Mouse (Mus musculus) limb, embryonic 15.5 days (tissue): ENCODE results near the gene Kif6. TPM values are rescaled to one million over a fixed set of nuclear protein-coding genes. Genes with fewer than 3 reads are reported as not detected.

Experiments used
- ATAC-seq: fragments of 200-750 bp; cut with Nextera tagmentation; 2 replicates; pipeline ENCODE4 v1.8.0; 2017; ENCODE audit warnings: low read depth, moderate TSS enrichment; ENCODE audit not compliant: insufficient number of reproducible peaks, low FRiP score, low TSS enrichment
- H3K27ac ChIP-seq: fragments of 300-500 bp; sonication (generic); 2 replicates; pipeline ENCODE4 v1.5.1; 2015; ENCODE audit warnings: moderate library complexity, mild to moderate bottlenecking, inconsistent platforms
- H3K27me3 ChIP-seq: fragments of 300-500 bp; sonication (generic); 2 replicates; pipeline ENCODE4 v1.6.1; 2015; ENCODE audit warnings: inconsistent platforms
- H3K36me3 ChIP-seq: fragments of 300-500 bp; sonication (generic); 2 replicates; pipeline ENCODE4 v1.6.1; 2015; ENCODE audit warnings: inconsistent platforms
- H3K4me1 ChIP-seq: fragments of 300-500 bp; sonication (generic); 2 replicates; pipeline ENCODE4 v1.6.1; 2015; ENCODE audit warnings: inconsistent platforms
- H3K4me2 ChIP-seq: fragments of 300-500 bp; sonication (generic); 2 replicates; pipeline ENCODE4 v1.6.1; 2015; ENCODE audit warnings: mild to moderate bottlenecking, inconsistent platforms
- H3K4me3 ChIP-seq: fragments of 300-500 bp; sonication (generic); 2 replicates; pipeline ENCODE4 v1.5.1; 2015; ENCODE audit warnings: mild to moderate bottlenecking, inconsistent platforms
- H3K9ac ChIP-seq: fragments of 300-500 bp; sonication (generic); 2 replicates; pipeline ENCODE4 v1.6.1; 2015; ENCODE audit warnings: inconsistent platforms
- H3K9me3 ChIP-seq: fragments of 300-500 bp; sonication (generic); 2 replicates; pipeline ENCODE4 v1.6.1; 2016; ENCODE audit warnings: inconsistent platforms
- WGBS: fragments of 180-500 bp; shearing (Covaris S2); methylation state at CpG from one replicate; pipeline ENCODE4 v1.1.7; 2015; 5-methylcytosine and 5-hydroxymethylcytosine counted together
- polyA plus RNA-seq: library from polyadenylated mRNA; unstranded; fragments of >200 nt; fragmentation: Nextera tagmentation; extraction: Ambion mirVana; gene quantifications from 2 replicates; pipeline ENCODE4 v1.2.1, GENCODE M21; 2015

Gene Kif6
- polyA plus RNA-seq, 1 experiment from 2014 or later, result 1.3 TPM

GRCm38 (mm10) chr17:49869246-49869645, 254.3 kb downstream of the Kif6 start:
- Histone ChIP-seq H3K9me3 (no peaks in the 10 kb centered on the region), H3K27ac (no peak overlapping the region), H3K4me1 (peaks cover 13% of the 10 kb centered on the region), H3K27me3 (peaks cover 5% of the 10 kb centered on the region; the same call in 1 of the 2 replicates), H3K4me3 (no peak overlapping the region), H3K9ac (no peak overlapping the region), H3K4me2 (no peak overlapping the region), H3K36me3 (no peaks in the 10 kb centered on the region)
- 78% methylated on average over 9 of the region's 9 CpGs for WGBS
- ATAC-seq, result no peak

DNA sequence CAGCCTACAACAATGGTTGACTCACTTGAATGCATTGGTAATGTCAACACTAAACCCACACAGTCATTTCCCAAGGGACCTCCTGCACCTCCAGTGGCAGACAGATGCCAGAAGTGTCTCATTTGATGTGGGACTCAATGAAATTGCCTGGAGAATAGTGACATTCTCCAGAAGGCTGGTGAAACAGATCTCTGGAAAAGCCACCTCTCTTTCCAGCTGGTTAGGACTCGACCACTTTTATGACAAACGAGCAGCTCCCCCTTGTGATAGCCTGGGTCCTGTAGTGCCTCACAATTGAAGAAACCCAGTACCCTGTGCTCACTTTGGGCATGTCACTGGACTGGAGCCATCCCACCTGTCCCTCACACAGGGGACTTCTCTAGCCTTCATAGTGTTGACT, 257.4 kb downstream of the Kif6 start:
- peaks cover 5% of the 10 kb centered on the region; the same call in 1 of the 2 replicates for H3K27me3 ChIP-seq
- no peak overlapping the region for H3K4me2 ChIP-seq
- no peak overlapping the region for H3K4me3 ChIP-seq
- no peak for ATAC-seq
- H3K27ac ChIP-seq, result no peak overlapping the region
- 10% methylated on average over 2 of the region's 2 CpGs for WGBS
- H3K36me3 ChIP-seq, result no peaks in the 10 kb centered on the region
- peaks cover 13% of the 10 kb centered on the region; the same call in 1 of the 2 replicates for H3K4me1 ChIP-seq
- no peak overlapping the region for H3K9ac ChIP-seq
- H3K9me3 ChIP-seq, result no peaks in the 10 kb centered on the region

DNA sequence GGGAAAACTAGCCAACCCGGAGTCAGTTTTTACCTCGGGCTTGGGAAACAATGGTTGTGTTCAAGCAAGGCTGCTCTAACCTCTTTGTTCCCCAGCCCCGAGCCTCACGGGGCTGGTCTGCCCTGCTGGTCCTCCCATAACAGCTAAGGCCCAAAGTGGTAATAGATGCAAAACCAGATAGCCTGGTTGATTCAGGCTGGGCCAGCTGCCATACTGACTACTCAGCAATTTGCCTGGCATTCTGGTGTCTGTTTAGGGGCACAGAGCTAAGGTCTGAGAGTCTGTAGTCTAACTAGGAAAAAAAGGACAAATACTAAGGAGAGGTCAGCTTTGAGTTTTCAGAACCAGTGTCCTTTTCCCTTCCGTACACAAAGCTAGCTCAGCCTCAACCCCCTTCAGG, 259.8 kb downstream of the Kif6 start:
- Histone ChIP-seq H3K4me3 (no peak overlapping the region), H3K4me2 (no peak overlapping the region), H3K27me3 (0 out of 2 replicates have a peak, but pooled peaks cover 5% of the 10 kb centered on the region), H3K36me3 (no peaks in the 10 kb centered on the region), H3K9ac (no peak overlapping the region), H3K27ac (no peak overlapping the region), H3K9me3 (no peaks in the 10 kb centered on the region), H3K4me1 (peaks cover 6% of the 10 kb centered on the region; the same call in 1 of the 2 replicates)
- no peak for ATAC-seq
- 62% methylated on average over 5 of the region's 5 CpGs for WGBS

- H3K4me1 ChIP-seq, result peaks cover 6% of the 10 kb centered on the region; the same call in 1 of the 2 replicates
- H3K36me3 ChIP-seq, result no peaks in the 10 kb centered on the region
- no peak overlapping the region for H3K4me3 ChIP-seq
- H3K27ac ChIP-seq, result no peak overlapping the region
- H3K9me3 ChIP-seq, result no peaks in the 10 kb centered on the region
- 0 out of 2 replicates have a peak, but pooled peaks cover 5% of the 10 kb centered on the region for H3K27me3 ChIP-seq
- no peak overlapping the region for H3K9ac ChIP-seq
- 31% methylated on average over 6 of the region's 6 CpGs for WGBS
- no peak for ATAC-seq
- H3K4me2 ChIP-seq, result no peak overlapping the region
Measured at GRCm38 (mm10) chr17:49875401-49875800, 260.5 kb downstream of the Kif6 start.

DNA sequence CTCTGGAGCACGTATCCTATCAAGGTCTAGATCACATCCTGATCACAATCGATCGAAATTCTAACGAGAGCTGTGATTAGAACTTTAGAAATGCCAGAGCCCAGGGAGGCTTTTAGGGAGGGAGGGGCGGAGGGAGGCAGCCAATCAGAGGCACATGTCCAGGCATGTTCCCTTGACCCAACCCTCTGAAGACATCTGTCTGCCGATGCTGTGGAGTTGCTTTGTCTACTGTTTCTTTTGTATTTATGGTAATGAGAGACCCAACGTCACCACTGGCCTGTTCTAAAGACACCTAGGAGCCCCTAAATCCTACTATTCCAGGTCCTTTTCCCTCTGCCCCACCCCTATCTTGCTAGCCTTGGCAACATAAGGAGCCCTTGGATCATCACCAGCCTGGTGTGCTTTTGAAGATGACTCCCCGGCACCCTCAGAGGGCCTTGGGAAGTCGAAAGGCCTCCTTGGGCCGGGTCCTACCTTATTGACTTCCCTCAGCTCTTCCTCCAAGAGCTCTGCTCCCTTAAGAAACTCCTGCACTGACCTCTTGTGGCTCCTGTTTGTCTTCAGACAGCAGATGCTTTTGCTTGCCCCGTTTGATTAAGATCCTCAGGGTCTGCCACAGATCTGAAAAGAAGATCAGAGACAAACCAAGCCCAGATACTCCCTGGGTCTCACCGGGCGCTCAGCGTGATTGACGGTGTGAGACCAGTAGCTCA, 261.2 kb downstream of the Kif6 start:
- ATAC-seq, result no peak

DNA sequence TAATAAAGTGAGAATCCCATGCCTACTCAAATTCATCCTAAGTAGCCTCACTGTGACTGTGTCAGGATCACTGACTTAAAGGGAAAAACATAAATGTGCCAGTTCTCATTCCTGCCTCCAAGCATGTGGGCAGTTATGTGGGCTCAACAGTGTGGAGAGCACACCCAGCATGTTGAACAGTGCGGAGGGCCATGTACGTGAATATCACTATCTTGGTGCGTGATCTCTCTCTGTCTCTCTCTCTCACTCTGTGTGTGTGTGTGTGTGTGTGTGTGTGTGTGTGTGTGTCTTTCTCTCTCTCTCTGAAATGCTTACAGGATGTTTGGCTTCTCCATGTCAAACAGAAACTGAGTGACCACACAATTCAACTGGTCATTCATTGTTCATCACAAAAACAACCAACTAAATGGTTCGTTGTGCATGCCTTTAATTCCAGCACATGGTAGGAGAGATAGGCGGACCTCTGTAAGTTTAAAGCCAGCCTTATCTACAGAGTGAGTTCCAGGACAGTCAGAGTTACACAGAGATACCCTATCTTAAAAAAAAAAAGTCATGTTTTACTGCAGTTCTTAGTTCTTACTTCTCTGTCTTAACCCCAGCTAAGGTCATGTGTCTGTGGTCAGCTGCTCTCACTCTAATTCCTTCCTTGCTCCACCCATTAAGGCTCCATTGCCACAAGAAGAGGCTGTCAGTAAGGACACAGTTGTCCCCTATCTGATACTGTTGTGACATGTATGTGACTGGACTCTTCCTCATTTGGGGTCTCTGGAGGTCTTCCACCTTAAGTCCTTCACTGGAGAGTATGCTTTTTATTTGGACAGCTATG, 266.2 kb downstream of the Kif6 start:
- no peaks in the 10 kb centered on the region for H3K9me3 ChIP-seq
- H3K4me3 ChIP-seq, result no peak overlapping the region
- no peaks in the 10 kb centered on the region for H3K36me3 ChIP-seq
- H3K27ac ChIP-seq, result no peak overlapping the region
- no peak overlapping the region for H3K4me2 ChIP-seq
- no peaks in the 10 kb centered on the region for H3K27me3 ChIP-seq
- H3K4me1 ChIP-seq, result 0 out of 2 replicates have a peak, but pooled peaks cover under 1% of the 10 kb centered on the region
- WGBS, result 81% methylated on average over 5 of the region's 5 CpGs
- H3K9ac ChIP-seq, result no peak overlapping the region
- ATAC-seq, result no peak

More for the DNA sequence above, 261.2 kb downstream of the Kif6 start:
- Histone ChIP-seq H3K27me3 (0 out of 2 replicates have a peak, but pooled peaks cover 2% of the 10 kb centered on the region), H3K9ac (no peak overlapping the region), H3K36me3 (no peaks in the 10 kb centered on the region), H3K9me3 (no peaks in the 10 kb centered on the region), H3K27ac (no peak overlapping the region), H3K4me3 (no peak overlapping the region), H3K4me1 (peaks cover 6% of the 10 kb centered on the region; the same call in 1 of the 2 replicates), H3K4me2 (no peak overlapping the region)
- 38% methylated on average over 15 of the region's 15 CpGs for WGBS

DNA sequence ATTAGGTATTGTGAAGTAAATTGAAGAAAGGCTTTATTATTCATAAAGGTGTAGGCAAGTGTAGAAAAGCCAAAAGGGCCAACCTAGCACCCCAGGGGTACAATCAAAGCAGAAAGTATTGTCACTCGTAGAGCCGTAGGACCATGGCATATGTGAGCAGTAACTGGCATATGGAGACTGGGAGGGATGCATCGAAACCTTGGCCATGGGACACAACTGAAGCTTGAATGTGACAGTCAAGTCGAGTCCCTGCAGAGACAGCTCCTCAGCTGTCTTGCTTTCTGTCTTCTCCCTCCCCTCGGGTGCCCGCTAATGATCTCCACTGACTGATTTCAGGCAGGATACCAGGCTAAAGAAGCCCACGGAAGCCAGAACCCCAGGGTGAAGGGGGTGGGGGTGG, 266.9 kb downstream of the Kif6 start:
- no peak overlapping the region for H3K4me3 ChIP-seq
- no peak overlapping the region for H3K27ac ChIP-seq
- no peak overlapping the region for H3K4me2 ChIP-seq
- no peak overlapping the region for H3K9ac ChIP-seq
- H3K9me3 ChIP-seq, result no peaks in the 10 kb centered on the region
- no peaks in the 10 kb centered on the region for H3K36me3 ChIP-seq
- H3K27me3 ChIP-seq, result no peaks in the 10 kb centered on the region
- no peak for ATAC-seq
- 76% methylated on average over 7 of the region's 7 CpGs for WGBS
- no peaks in the 10 kb centered on the region for H3K4me1 ChIP-seq

- Histone ChIP-seq H3K27ac (no peak overlapping the region), H3K4me1 (0 out of 2 replicates have a peak, but pooled peaks cover 5% of the 10 kb centered on the region), H3K36me3 (no peaks in the 10 kb centered on the region), H3K27me3 (no peaks in the 10 kb centered on the region), H3K9ac (no peak overlapping the region), H3K4me3 (no peak overlapping the region), H3K9me3 (no peaks in the 10 kb centered on the region), H3K4me2 (no peak overlapping the region)
- 86% methylated on average over 8 of the region's 8 CpGs for WGBS
- no peak for ATAC-seq
Measured at GRCm38 (mm10) chr17:49883136-49883755, 268.3 kb downstream of the Kif6 start.

- no peaks in the 10 kb centered on the region for H3K9me3 ChIP-seq
- H3K4me2 ChIP-seq, result no peak overlapping the region
- no peaks in the 10 kb centered on the region for H3K27me3 ChIP-seq
- H3K4me1 ChIP-seq, result peaks cover 8% of the 10 kb centered on the region; the same call in 1 of the 2 replicates
- 83% methylated on average over 11 of the region's 11 CpGs for WGBS
- no peak overlapping the region for H3K4me3 ChIP-seq
- H3K36me3 ChIP-seq, result no peaks in the 10 kb centered on the region
- ATAC-seq, result no peak
- H3K27ac ChIP-seq, result no peak overlapping the region
- H3K9ac ChIP-seq, result no peak overlapping the region
Measured at GRCm38 (mm10) chr17:49885035-49885434, 270.1 kb downstream of the Kif6 start.

DNA sequence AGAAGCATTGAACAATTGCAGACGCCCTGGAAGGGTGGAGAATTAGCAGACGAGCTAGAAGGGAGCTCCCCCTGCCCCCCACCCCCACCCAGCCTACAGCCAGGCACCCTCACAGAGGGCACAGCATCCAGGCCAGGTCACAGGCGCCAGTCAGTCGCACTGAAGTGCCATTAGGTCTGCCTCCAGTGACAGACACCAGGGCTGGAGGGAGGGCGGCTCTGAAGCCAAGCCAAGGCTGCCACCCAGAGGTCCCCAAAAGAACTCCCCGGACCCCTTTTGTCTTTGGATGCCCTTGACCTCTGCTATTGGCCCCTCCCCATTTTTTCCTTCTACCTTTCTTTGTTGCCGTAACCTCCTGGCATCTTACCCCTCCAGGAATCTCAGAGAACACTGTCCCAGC, 274.7 kb downstream of the Kif6 start:
- ATAC-seq, result no peak
- H3K27ac ChIP-seq, result no peak overlapping the region
- peaks cover 8% of the 10 kb centered on the region; the same call in 1 of the 2 replicates for H3K4me1 ChIP-seq
- no peaks in the 10 kb centered on the region for H3K36me3 ChIP-seq
- no peaks in the 10 kb centered on the region for H3K27me3 ChIP-seq
- no peak overlapping the region for H3K9ac ChIP-seq
- no peak overlapping the region for H3K4me3 ChIP-seq
- WGBS, result 32% methylated on average over 7 of the region's 7 CpGs
- H3K4me2 ChIP-seq, result no peak overlapping the region
- H3K9me3 ChIP-seq, result no peaks in the 10 kb centered on the region

DNA sequence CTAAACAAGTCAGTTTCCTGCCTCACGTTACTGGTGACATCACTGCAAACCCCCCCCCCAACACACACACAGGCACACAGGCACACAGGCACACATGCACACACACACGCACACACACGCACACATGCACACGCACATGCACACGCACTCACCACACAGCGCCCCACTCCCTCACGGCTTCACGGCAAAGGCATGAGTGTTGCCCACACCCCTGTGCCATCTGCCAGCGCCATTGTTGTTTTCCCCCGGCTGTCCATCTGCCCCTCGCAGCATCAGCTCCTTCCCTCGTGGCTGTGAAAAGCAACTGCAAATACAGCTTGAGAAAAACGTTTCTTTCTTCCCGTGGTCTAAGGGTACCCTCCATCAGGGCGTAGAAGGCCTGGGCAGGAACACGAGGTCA, 275.9 kb downstream of the Kif6 start:
- 86% methylated on average over 16 of the region's 16 CpGs for WGBS
- no peaks in the 10 kb centered on the region for H3K27me3 ChIP-seq
- H3K4me2 ChIP-seq, result no peak overlapping the region
- no peaks in the 10 kb centered on the region for H3K9me3 ChIP-seq
- H3K9ac ChIP-seq, result no peak overlapping the region
- no peak for ATAC-seq
- H3K36me3 ChIP-seq, result no peaks in the 10 kb centered on the region
- H3K4me1 ChIP-seq, result peaks cover 8% of the 10 kb centered on the region; the same call in 1 of the 2 replicates
- no peak overlapping the region for H3K4me3 ChIP-seq
- H3K27ac ChIP-seq, result no peak overlapping the region
